Mouse (Mus musculus) central nervous system, embryonic 18 days (tissue): ENCODE data around the gene Efcab11. TPM values are rescaled to one million over a fixed set of nuclear protein-coding genes. Genes with fewer than 3 reads are reported as not detected.

Experiments
- polyA plus RNA-seq: library from polyadenylated mRNA; depleted of rRNA; stranded (reverse); fragments of >200 nt; gene quantifications from 2 replicates; pipeline ENCODE4 v1.2.3, GENCODE M21; 2012; rRNA removed

Efcab11 gene
- polyA plus RNA-seq, result 2.5 and 2.8 TPM in 2 replicates

DNA sequence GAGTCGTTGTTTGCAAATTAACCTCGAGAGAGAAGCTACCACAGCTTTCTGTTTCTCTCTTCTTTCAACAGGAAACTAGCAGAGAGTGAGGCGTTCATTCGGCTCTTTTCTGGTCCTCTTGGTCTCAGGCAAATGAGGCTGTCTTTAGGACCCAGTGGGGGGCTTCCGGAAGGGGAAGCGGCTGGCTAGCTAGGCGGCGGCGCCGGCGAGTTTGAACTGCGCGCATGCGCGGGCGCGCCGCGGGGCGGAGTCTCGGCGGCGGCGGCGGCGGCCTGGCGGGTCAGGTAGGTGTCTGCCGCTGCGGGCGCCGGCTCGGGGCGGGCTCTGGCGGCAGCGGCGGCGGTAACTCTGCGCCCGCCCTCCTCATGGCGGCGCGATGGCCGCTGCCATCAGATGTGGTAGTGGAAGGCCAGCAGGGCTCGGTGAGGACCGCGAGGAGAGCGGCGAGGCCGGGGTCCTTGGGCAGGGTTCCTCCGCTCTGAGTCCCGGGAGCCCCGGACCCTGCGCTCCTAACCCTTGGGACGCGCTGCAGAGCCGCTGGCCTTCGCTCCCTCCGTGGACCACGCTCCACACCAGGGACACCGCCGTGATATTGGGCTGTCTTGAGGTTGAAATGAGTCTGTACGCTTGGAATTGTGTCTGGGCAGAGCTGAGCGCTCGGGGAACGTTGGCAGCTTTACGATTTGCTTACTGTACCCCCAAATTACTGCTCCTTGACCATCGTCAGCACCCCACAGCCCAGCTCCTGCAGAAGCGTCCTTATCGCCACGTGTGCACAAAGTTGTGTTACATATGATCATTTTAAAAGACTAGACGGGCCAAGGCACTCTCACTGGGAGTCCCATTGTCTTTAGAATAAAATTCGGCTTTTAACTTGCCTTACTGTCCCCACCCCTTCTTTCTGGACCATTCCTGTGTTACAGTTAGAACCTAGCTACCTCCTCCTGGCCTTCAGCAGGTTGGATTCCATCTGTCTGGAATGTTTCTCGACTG, at the start of gene Efcab11, which contains the start of gene Tdp1:
Efcab11 (minus strand) TSS at position 171 of the 993 bp plus-strand sequence.
Tdp1 (plus strand) TSS at position 249 of the 993 bp plus-strand sequence.

Other genes with a start within 250 kb of the Efcab11 start
- gene Tdp1, start 78 bp upstream of the Efcab11 start, polyA plus RNA-seq, result 41.6 and 46.5 TPM in 2 replicates
- gene Kcnk13, start 80.1 kb upstream of the Efcab11 start, polyA plus RNA-seq, result 1.3 and 1.4 TPM in 2 replicates
- gene Psmc1, start 225.7 kb upstream of the Efcab11 start, polyA plus RNA-seq, result 137 and 146 TPM in 2 replicates